Mouse (Mus musculus): Measurements from ENCODE around the gene Pak2. TPM values are rescaled to one million over a fixed set of nuclear protein-coding genes. Genes with fewer than 3 reads are reported as not detected.

The Pak2 gene
- 10 to 100 TPM; 25.6 to 26.0 TPM for total RNA-seq (2021)

GRCm38 (mm10) chr16:32078991-32079511, at the start of gene Pak2:
Gene Pak2, minus strand, starts transcription at chr16:32079342.
- intact Hi-C loops (cut with DNase I): no loop called here
- DNase-seq (ENCODE audit: low spot score in 2 of 2): peak; percentile 85 to 86

GRCm38 (mm10) chr16:32127046-32127445, 47.9 kb upstream of the Pak2 start:
- intact Hi-C loops (cut with DNase I): no loop called here
- no peak for DNase-seq (ENCODE audit: low spot score in 2 of 2)

- intact Hi-C loops (cut with DNase I): no loop called here
- DNase-seq (ENCODE audit: low spot score in 2 of 2): no peak
Measured at GRCm38 (mm10) chr16:32125364-32125763, 46.2 kb upstream of the Pak2 start.

- intact Hi-C loops (cut with DNase I): no loop called here
- no peak for DNase-seq (ENCODE audit: low spot score in 2 of 2)
Measured at GRCm38 (mm10) chr16:32124444-32125335, 45.5 kb upstream of the Pak2 start.

- intact Hi-C loops (cut with DNase I): no loop called here
- no peak for DNase-seq (ENCODE audit: low spot score in 2 of 2)
Measured at GRCm38 (mm10) chr16:32124020-32124419, 44.9 kb upstream of the Pak2 start.

- DNase-seq (ENCODE audit: low spot score in 2 of 2): no peak
- intact Hi-C loops (cut with DNase I): no loop called here
Measured at GRCm38 (mm10) chr16:32120454-32120853, 41.3 kb upstream of the Pak2 start.

GRCm38 (mm10) chr16:32116186-32116585, 37.0 kb upstream of the Pak2 start:
- no peak for DNase-seq (ENCODE audit: low spot score in 2 of 2)
- intact Hi-C loops (cut with DNase I): loop anchor here (5.0 kb wide), 1 partner anchor 86 kb away; no protein-coding TSS in a partner anchor

- intact Hi-C loops (cut with DNase I): loop anchor here (2.0 to 5.0 kb wide), 2 partner anchors 87 to 131 kb away; partner anchors contain the start of genes Fbxo45 and Wdr53
- DNase-seq (ENCODE audit: low spot score in 2 of 2): no peak
Measured at GRCm38 (mm10) chr16:32115781-32116180, 36.6 kb upstream of the Pak2 start.

GRCm38 (mm10) chr16:32114968-32115695, 36.0 kb upstream of the Pak2 start:
- intact Hi-C loops (cut with DNase I): loop anchor here (2.0 to 5.0 kb wide), 3 partner anchors 87 to 382 kb away; partner anchors contain the start of genes Fbxo45, Wdr53 and Zdhhc19
- peak; percentile 78 to 80 for DNase-seq (ENCODE audit: low spot score in 2 of 2)

- DNase-seq (ENCODE audit: low spot score in 2 of 2): no peak
- intact Hi-C loops (cut with DNase I): loop anchor here (2.0 to 5.0 kb wide), 2 partner anchors 132 to 383 kb away; partner anchors contain the start of genes Fbxo45, Wdr53 and Zdhhc19
Measured at GRCm38 (mm10) chr16:32114406-32114805, 35.3 kb upstream of the Pak2 start.

- DNase-seq (ENCODE audit: low spot score in 2 of 2): peak; percentile 56 to 79
- intact Hi-C loops (cut with DNase I): loop anchor here (2.0 to 5.0 kb wide), 2 partner anchors 133 to 384 kb away; partner anchors contain the start of genes Fbxo45, Wdr53 and Zdhhc19
Measured at GRCm38 (mm10) chr16:32113541-32114218, 34.5 kb upstream of the Pak2 start.

GRCm38 (mm10) chr16:32110951-32111699, 32.0 kb upstream of the Pak2 start:
- DNase-seq (ENCODE audit: low spot score in 2 of 2): peak in 1 of 2 experiments; percentile 18
- intact Hi-C loops (cut with DNase I): loop anchor here (5.0 kb wide), 1 partner anchor 386 kb away; the partner anchor contains the start of gene Zdhhc19

- no peak for DNase-seq (ENCODE audit: low spot score in 2 of 2)
- intact Hi-C loops (cut with DNase I): no loop called here
Measured at GRCm38 (mm10) chr16:32108578-32108977, 29.4 kb upstream of the Pak2 start.

- no peak for DNase-seq (ENCODE audit: low spot score in 2 of 2)
- intact Hi-C loops (cut with DNase I): no loop called here
Measured at GRCm38 (mm10) chr16:32108170-32108569, 29.0 kb upstream of the Pak2 start.

GRCm38 (mm10) chr16:32107342-32108045, 28.4 kb upstream of the Pak2 start:
- DNase-seq (ENCODE audit: low spot score in 2 of 2): no peak
- intact Hi-C loops (cut with DNase I): no loop called here

GRCm38 (mm10) chr16:32105698-32106097, 26.6 kb upstream of the Pak2 start:
- intact Hi-C loops (cut with DNase I): no loop called here
- DNase-seq (ENCODE audit: low spot score in 2 of 2): no peak

GRCm38 (mm10) chr16:32102295-32102694, 23.2 kb upstream of the Pak2 start:
- no peak for DNase-seq (ENCODE audit: low spot score in 2 of 2)
- intact Hi-C loops (cut with DNase I): no loop called here

- intact Hi-C loops (cut with DNase I): no loop called here
- DNase-seq (ENCODE audit: low spot score in 2 of 2): peak; percentile 90 to 91
Measured at GRCm38 (mm10) chr16:32099638-32100150, 20.6 kb upstream of the Pak2 start, which contains the start of the genes Pigx and Cep19. Gene Pigx, minus strand, starts transcription at chr16:32099740. Gene Cep19, plus strand, starts transcription at chr16:32099800.

All from left cerebral cortex, postnatal 25 days (tissue).